Mouse (Mus musculus) gastrocnemius, adult 8-10 months (tissue): Measurements from ENCODE around the gene Rasgef1c. TPM values are rescaled to one million over a fixed set of nuclear protein-coding genes. Genes with fewer than 3 reads are reported as not detected.

Source experiments
- DNase-seq, 2 experiments: peaks; one replicate each; pipeline ENCODE4 v3.0.0; 2022; ENCODE audit warnings: low spot score in 2 of 2
- microRNA-seq: library from miRNA; unstranded; fragments of <30 nt; microRNA quantifications from one replicate; pipeline ENCODE4 v1.2.0, GENCODE M21; 2022
- total RNA-seq, 4 experiments: library from RNA; stranded (reverse); gene quantifications; 2 replicates each; pipeline ENCODE4 v1.2.4; 2022

The Rasgef1c gene
- total RNA-seq, 4 experiments from 2014 or later: 0.24 to 0.43 TPM; not detected in 2

DNA sequence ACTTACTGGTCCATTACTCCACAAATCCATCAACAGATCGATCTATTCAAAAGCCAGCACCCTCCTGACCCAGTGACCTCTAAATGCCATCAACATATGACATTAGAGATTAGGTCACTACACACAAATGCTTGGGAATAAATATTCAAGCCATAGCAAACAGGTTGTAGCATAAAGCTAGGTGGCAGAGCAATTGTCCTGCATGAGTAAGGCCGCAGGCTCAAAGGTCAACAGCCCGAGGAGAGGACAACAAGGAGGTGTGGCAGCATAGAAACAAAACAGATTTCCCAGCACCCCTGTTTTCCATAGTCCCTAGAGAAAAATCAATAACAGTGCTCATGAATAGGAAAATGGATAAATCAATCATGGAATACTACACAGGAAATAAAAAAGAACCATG is 120.5 kb downstream of the Rasgef1c start:
- DNase-seq: no peak

DNA sequence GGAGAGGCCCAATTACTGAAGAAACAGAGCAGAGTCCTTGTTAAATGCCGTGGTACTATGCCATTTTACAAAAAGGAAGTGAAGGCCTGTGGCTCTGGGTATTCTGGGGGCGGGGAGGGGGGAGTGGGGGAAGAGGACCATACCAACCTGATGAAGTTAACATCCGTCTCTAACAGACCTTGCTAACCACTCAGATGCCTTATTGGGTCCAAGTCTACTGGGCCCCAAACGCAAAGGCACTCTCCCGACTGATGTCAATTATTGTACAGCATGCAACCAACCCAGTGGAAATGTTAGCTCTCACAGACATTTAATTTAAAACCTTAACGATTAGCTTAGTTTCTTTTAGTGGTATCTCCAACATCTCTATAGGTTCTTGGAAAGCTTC is 122.8 kb downstream of the Rasgef1c start:
- no peak for DNase-seq

DNA sequence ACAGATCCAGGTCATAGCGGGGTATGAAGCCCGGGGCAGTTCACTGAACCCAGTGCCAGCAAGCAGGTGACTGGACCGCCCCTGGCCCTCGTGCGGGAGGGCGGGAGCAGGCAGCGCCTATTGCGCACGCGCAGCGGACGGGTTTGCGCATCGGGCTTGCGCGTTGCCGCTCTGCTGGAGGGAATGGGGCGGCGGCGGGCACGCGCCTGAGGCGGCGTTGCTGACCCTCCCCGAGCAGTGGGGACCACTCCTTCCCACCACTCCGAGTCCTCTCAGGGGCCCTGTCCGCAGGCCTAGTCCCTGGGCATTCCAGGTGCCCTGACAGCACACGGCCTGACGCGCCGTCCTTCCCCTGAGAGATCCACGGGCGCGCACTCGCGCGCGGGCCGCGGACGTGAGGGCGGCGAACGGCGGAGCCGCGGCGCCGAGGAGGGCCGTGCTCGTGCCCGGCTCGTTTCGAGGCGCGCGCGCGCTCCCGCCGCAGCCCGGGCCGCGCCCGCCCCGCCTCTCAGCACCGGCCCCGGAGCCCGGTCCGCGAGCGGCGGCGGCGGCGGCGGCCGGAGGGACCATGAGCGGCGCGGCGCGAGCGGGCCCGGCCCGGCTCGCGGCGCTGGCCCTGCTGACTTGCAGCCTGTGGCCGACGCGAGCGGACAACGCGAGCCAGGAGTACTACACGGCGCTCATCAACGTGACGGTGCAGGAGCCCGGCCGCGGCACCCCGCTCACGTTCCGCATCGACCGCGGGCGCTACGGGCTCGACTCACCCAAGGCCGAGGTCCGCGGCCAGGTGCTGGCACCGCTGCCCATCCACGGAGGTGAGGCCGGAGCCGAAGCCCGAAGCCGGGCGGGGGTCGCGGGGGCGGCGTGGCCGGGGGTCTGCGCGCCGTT is 123.4 kb downstream of the Rasgef1c start, which contains the start of gene Rnf130:
Gene Rnf130, plus strand, starts transcription at position 514 of the 888 bp plus-strand sequence.
- DNase-seq: peak; percentile 89 to 90

DNA sequence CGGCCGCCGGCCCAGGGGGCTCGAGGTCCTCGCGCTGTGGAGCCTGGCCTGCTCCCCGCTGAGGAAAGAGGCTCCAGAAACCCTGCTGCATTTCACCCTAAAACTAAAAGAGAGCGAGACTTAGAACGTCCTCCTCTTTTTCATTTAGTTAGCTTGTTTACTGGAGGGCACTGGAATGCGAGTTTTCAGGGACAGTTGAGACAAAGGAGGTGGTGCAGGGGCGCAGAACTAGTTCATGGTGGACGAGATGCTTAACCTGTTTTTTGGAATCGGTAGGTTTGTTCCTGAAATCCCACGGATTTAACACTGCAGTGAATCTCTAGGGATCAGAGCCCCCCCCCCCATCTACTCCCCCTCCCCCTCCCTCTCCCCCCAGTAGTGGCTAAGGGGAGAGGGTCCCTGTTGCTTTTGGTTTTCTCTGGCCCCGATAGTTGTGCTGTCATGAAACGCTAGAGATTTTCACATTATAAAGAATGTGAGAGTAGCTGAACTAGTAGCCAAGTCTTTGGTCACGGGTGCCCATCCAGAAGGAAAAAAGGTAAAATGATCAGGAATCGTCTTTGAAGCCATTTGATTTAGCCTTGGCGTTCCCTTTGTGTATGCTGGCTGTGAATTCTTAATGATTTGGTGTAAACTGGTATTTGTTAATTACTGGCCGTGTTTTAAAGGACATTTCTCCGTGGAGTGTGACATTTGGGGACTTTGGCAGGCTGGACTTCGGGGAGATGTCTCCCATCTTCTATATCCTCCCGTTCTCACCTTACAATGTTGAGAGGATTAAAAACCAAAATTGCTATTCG is 124.3 kb downstream of the Rasgef1c start:
- DNase-seq: no peak

DNA sequence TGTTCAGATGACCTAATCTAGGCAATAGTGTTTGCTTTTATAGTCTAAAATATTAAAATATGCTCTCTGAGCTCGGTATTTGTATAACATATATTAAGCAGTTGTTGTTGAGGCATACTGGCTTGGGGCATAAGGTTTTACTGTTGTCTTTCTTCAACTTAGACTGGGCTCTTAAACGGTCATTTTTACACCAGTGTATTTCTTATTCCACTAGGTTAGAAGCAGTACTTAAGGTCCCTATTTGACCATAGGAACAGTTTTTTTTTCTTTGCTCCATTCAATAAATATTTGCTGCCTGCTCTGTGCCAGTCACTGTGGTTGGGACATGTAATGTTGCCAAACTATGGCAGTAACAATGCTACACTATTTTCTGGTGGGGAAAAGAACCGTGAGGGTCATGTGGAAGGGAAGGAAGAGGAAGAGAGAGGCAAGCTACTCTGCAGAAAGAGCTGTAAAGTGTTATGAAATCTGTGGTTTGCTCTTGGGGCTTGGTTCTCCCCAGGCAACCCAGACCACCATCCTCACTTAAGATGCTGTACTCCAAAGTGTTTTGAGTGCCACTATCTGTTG is 125.0 kb downstream of the Rasgef1c start:
- no peak for DNase-seq

DNA sequence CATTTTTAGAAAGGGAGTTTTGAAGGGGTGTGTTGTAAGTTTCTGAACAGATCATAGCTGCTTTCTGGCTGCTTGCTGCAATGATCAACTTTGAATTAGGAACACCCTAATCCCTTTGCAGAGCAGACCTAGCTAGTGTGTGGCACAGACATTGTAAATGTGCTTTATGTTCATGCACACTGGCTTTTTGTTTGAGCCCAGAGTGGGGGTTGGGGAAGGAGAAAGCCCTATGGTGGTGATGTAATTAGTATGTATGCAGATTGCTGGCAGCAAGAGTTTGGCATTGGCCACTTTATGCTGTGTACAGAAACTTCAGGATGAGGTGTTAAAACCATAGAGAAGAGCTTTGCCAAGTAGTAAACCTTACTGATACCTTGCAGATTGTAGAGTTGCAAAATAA is 126.8 kb downstream of the Rasgef1c start:
- DNase-seq: no peak

Small RNA genes lying within 50 kb of the gene (microRNA-seq; reads per million reads assigned to microRNA genes)
- gene Gm23492: not detected

Other genes starting within 250 kb of the Rasgef1c start
- gene Scgb3a1, start 238.2 kb upstream of the Rasgef1c start, total RNA-seq: not detected
- gene Cnot6, start 189.1 kb upstream of the Rasgef1c start, total RNA-seq: 10 to 100 TPM in 2 of 4 experiments, 1 to 10 TPM in 2; 7.9 to 14.0 (median 9.8) TPM
- gene Gfpt2, start 107.7 kb upstream of the Rasgef1c start, total RNA-seq: 1 to 10 TPM; 3.0 to 6.9 (median 5.8) TPM
- gene Mapk9, start 55.1 kb upstream of the Rasgef1c start, total RNA-seq: 10 to 100 TPM; 45.2 to 65.2 (median 53.8) TPM
- gene Rnf130, start 123.5 kb downstream of the Rasgef1c start, total RNA-seq: 10 to 100 TPM; 49.8 to 57.4 (median 54.4) TPM
- gene Tbc1d9b, start 229.6 kb downstream of the Rasgef1c start, total RNA-seq: 10 to 100 TPM; 22.3 to 28.2 (median 23.1) TPM